Mouse (Mus musculus) limb, embryonic 12.5 days (tissue): ENCODE measurements around the gene Nlgn2. TPM values are rescaled to one million over a fixed set of nuclear protein-coding genes. Genes with fewer than 3 reads are reported as not detected.

Experiments used
- ATAC-seq: fragments of 200-750 bp; cut with Nextera tagmentation; 2 replicates; pipeline ENCODE4 v1.8.0; 2017; ENCODE audit warnings: low read depth, moderate TSS enrichment; ENCODE audit not compliant: insufficient number of reproducible peaks, insufficient read depth, low FRiP score, low TSS enrichment
- H3K27ac ChIP-seq: fragments of 300-500 bp; sonication (generic); 2 replicates; pipeline ENCODE4 v1.5.1; 2016; ENCODE audit warnings: mild to moderate bottlenecking, moderate library complexity
- H3K27me3 ChIP-seq: fragments of 300-500 bp; sonication (generic); 2 replicates; pipeline ENCODE4 v1.6.1; 2016; ENCODE audit warnings: mild to moderate bottlenecking, moderate library complexity
- H3K36me3 ChIP-seq: fragments of 300-500 bp; sonication (generic); 2 replicates; pipeline ENCODE4 v1.6.1; 2016; ENCODE audit warnings: mild to moderate bottlenecking, moderate library complexity
- H3K4me1 ChIP-seq: fragments of 300-500 bp; sonication (generic); replicated peaks from 2 replicates; pipeline ENCODE4 v1.6.1; 2016
- H3K4me2 ChIP-seq: fragments of 300-500 bp; sonication (generic); 2 replicates; pipeline ENCODE4 v1.6.1; 2016; ENCODE audit warnings: mild to moderate bottlenecking, moderate library complexity
- H3K4me3 ChIP-seq: fragments of 300-500 bp; sonication (generic); replicated peaks from 2 replicates; pipeline ENCODE4 v1.5.1; 2016; ENCODE audit warnings: mild to moderate bottlenecking
- H3K9ac ChIP-seq: fragments of 300-500 bp; sonication (generic); replicated peaks from 2 replicates; pipeline ENCODE4 v1.6.1; 2016; ENCODE audit warnings: mild to moderate bottlenecking, moderate library complexity
- H3K9me3 ChIP-seq: fragments of 300-500 bp; sonication (generic); 2 replicates; pipeline ENCODE4 v1.6.1; 2016; ENCODE audit warnings: mild to moderate bottlenecking, moderate library complexity
- whole genome bisulfite sequencing: fragments of 180-500 bp; shearing (Covaris S2); methylation state at CpG from one replicate; pipeline ENCODE4 v1.1.7; 2016; 5-methylcytosine and 5-hydroxymethylcytosine counted together
- polyA plus RNA-seq: library from polyadenylated mRNA; unstranded; fragments of >200 nt; fragmentation: Nextera tagmentation; extraction: Ambion mirVana; gene quantifications from 2 replicates; pipeline ENCODE4 v1.2.1, GENCODE M21; 2016

The Nlgn2 gene
- polyA plus RNA-seq, 1 experiment from 2014 or later, result 8.4 TPM

DNA sequence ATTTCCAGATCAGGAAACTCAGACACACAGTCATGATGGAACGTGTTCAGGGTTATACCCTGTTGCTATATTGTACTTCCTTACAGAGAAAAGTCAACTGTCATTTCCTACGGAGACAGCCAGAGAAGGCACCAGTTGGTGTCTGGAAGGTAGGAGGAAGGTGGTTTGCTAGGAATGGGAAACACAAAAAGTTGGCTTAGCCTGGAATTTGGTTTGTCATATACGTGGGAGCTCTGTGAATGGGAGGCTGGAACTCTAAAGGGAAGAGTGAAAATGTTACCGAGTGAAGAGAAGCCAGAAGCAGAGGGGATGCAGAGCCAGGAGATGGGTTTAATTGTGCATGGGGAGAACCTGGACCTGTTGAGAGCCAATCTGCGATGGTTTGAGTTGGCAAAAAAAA, 46.2 kb downstream of the Nlgn2 start:
- H3K9ac ChIP-seq, result no peak overlapping the region
- no peak for ATAC-seq
- H3K36me3 ChIP-seq, result no peaks in the 10 kb centered on the region
- peaks cover 29% of the 10 kb centered on the region for H3K27me3 ChIP-seq
- H3K4me1 ChIP-seq, result peaks cover 7% of the 10 kb centered on the region
- 69% methylated on average over 5 of the region's 5 CpGs for WGBS
- H3K4me2 ChIP-seq, result no peak overlapping the region
- H3K4me3 ChIP-seq, result no peak overlapping the region
- no peak overlapping the region for H3K27ac ChIP-seq
- no peaks in the 10 kb centered on the region for H3K9me3 ChIP-seq

DNA sequence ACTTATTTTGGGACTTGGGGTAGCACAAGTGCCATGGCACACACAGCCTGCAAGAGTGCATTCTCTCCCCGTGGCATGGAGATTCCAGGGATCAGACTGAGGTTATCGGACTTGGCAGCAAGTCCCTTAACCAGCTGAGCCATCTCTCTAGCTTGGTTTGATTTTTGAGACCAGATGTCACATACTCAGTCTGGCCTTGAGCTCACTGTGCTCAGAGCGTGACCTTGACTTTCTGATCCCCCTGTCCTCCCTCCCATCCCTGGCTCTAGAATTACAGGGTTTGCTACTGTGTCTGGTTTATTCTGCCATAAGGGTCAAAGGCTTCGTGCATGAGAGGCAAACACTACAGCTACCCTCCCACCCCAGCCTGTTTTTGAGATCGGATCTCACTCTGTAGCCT, 48.2 kb downstream of the Nlgn2 start:
- no peak for ATAC-seq
- Histone ChIP-seq H3K27ac (no peak overlapping the region), H3K4me3 (no peak overlapping the region), H3K4me2 (no peak overlapping the region), H3K27me3 (peaks cover 17% of the 10 kb centered on the region), H3K9me3 (no peaks in the 10 kb centered on the region), H3K36me3 (no peaks in the 10 kb centered on the region), H3K4me1 (no peaks in the 10 kb centered on the region), H3K9ac (no peak overlapping the region)
- 64% methylated on average over 5 of the region's 5 CpGs for WGBS

DNA sequence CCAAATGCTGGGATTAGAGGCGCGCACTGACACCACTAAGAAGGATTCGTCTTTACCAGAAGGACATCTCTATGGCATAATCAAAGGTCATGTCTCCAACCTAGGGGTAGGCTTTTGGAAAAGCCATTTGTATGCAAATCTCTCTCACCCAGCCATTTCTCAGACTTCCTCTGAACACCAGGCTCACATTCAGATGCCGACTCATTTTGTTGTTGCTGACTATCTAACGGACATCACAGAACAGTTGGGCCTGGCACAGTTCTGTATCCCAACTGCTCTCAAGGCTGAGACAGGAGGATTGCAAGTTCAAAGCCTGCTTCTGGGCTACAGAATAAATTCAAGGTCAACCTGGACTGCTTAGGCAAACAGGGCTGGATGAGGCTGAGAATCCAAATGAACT, 50.3 kb downstream of the Nlgn2 start:
- Histone ChIP-seq H3K9me3 (no peaks in the 10 kb centered on the region), H3K4me1 (no peaks in the 10 kb centered on the region), H3K9ac (no peak overlapping the region), H3K4me2 (no peak overlapping the region), H3K36me3 (no peaks in the 10 kb centered on the region), H3K27ac (no peak overlapping the region), H3K27me3 (peaks cover 2% of the 10 kb centered on the region; the same call in 1 of the 2 replicates), H3K4me3 (no peak overlapping the region)
- whole genome bisulfite sequencing, result 91% methylated on average over 5 of the region's 5 CpGs
- ATAC-seq, result no peak

DNA sequence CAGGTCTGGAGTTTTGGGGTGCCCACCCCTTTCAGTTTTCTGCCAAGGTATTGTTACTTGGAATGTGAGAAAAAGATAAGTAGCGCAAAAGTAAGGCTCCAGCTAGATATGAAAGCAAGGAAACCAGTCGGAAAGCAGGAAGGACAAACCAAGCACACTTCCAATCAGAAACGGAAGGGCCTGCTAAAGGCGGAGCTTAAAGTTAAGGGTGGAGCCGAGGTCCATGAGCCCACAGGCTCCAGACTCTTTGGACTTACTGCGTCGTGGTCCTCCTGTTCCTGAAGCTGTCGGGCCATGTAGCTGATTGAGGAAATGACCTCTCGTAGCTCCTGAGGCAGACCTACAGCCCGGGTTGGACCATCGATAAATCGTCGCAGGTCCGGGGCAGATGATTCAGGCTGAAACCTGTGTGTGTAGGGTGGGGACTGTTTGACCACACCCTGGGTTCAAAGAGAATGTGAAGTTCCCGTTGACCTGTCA, 52.8 kb downstream of the Nlgn2 start:
- Histone ChIP-seq H3K36me3 (no peaks in the 10 kb centered on the region), H3K4me1 (no peaks in the 10 kb centered on the region), H3K9ac (no peak overlapping the region), H3K4me2 (peak overlapping the region; percentile 35), H3K27ac (no peak overlapping the region), H3K4me3 (no peak overlapping the region), H3K9me3 (no peaks in the 10 kb centered on the region), H3K27me3 (peaks cover 15% of the 10 kb centered on the region)
- no peak for ATAC-seq
- WGBS, result 38% methylated on average over 15 of the region's 15 CpGs

DNA sequence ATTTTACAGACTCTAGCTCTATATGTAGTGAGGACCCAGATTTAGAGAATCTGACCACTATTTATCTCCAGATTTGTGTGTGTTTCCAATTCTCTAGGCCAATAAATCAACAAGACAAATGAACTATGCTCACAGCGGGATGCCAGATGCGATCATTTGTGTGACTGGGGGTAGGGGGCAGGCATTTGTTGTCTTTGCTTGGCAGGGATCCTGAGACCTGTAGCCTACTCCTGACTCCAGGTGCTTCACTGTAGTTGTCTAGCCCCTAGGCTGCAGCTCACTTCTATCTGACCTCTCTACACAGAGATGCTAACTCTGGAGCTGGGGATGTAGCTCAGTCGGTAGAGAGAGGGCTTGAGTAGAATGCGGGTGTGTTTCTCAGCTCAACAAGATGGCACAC, 55.8 kb downstream of the Nlgn2 start:
- Histone ChIP-seq H3K9ac (no peak overlapping the region), H3K4me3 (no peak overlapping the region), H3K36me3 (peaks cover 17% of the 10 kb centered on the region; the same call in 1 of the 2 replicates), H3K27ac (no peak overlapping the region), H3K4me2 (no peak overlapping the region), H3K27me3 (peaks cover 41% of the 10 kb centered on the region), H3K9me3 (no peaks in the 10 kb centered on the region), H3K4me1 (0 out of 2 replicates have a peak, but pooled peaks cover 9% of the 10 kb centered on the region)
- ATAC-seq, result no peak
- 28% methylated on average over 4 of the region's 4 CpGs for WGBS

DNA sequence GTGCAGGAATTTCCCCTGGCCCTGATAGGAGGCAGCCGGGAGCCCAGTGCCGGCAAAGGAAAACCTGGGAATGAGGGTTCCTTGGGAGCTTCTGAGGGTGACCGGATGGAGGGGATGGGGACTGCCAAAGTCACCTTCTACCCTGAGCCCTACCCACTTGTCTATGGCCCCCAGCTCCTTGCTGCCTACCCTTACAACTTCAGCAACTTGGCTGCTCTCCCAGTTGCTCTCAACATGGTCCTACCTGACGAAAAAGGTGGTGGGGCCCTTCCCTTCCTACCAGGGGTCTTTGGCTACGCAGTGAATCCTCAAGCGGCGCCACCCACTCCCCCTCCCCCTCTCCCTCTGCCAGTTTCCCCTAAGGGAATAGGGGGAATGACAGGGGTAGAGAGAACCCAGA, 58.6 kb downstream of the Nlgn2 start:
- Histone ChIP-seq H3K4me1 (0 out of 2 replicates have a peak, but pooled peaks cover 9% of the 10 kb centered on the region), H3K9me3 (no peaks in the 10 kb centered on the region), H3K27ac (no peak overlapping the region), H3K9ac (no peak overlapping the region; the same call in 1 of the 2 replicates), H3K27me3 (peaks cover 56% of the 10 kb centered on the region), H3K36me3 (peaks cover 32% of the 10 kb centered on the region), H3K4me2 (no peak overlapping the region), H3K4me3 (no peak overlapping the region)
- 31% methylated on average over 7 of the region's 7 CpGs for WGBS
- no peak for ATAC-seq

DNA sequence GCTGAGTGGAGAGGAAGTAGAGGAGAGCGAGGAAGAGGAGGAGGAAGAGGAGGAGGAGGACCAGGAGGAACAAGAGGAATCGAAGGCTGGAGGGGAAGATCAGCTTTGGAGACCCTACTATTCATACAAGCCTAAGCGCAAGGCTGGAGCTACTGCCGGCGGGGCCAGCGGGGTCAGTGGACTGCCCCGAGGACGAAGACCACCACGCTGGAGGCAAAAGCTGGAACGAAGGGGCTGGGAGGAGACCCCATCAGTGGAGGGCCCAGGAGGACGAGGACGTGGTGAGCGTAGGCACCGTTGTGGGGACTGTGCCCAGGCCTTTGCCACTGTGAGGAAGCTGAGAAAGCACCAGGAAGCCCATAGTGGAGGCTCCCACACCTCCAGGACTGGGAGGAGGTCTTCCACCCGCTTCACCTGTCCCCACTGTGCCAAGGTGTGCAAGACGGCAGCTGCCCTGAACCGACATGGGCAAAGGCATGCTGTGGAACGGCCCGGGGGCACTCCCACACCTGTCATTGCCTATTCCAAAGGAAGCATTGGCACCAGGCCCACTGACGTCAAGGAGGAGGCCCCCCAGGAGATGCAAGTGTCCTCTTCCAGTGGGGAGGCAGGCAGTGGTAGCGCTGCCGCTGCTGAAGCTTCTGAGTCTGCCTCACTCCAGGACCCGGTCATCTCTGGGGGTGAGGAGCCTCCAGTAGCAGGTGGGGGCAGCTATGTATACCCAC, 59.2 kb downstream of the Nlgn2 start:
- H3K36me3 ChIP-seq, result peaks cover 32% of the 10 kb centered on the region
- no peak overlapping the region for H3K4me3 ChIP-seq
- no peaks in the 10 kb centered on the region for H3K9me3 ChIP-seq
- H3K27ac ChIP-seq, result no peak overlapping the region
- H3K4me1 ChIP-seq, result 0 out of 2 replicates have a peak, but pooled peaks cover 9% of the 10 kb centered on the region
- no peak for ATAC-seq
- WGBS, result 66% methylated on average over 23 of the region's 23 CpGs
- peaks cover 56% of the 10 kb centered on the region for H3K27me3 ChIP-seq
- H3K4me2 ChIP-seq, result no peak overlapping the region
- H3K9ac ChIP-seq, result no peak overlapping the region

DNA sequence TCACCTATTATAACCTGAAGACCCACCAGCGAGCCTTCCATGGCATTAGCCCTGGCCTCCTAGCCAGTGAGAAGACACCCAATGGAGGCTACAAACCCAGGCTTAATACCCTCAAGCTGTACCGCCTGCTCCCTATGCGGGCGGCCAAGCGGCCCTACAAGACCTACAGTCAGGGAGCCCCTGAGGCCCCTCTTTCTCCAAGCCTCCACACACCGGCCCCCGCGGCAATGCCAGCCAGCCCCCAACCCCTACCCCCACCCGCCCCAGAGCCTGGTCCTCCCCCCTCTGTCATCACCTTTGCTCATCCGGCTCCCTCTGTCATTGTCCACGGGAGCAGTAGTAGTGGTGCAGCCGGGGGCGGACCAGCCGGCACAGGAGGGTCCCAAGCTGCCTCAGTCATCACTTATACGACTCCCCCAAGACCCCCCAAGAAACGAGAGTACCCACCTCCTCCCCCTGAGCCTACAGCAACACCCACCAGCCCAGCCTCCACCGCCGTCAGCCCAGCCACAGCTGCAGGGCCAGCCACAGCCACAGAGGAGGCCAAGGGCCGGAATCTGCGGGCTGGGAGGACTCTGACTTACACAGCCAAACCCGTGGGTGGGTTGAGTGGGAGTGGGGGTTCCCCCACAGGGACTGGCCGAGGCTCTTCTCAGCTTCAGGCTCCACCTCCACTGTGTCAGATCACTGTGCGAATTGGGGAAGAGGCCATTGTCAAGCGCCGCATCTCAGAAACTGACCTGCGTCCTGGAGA, 59.9 kb downstream of the Nlgn2 start:
- ATAC-seq, result no peak
- peaks cover 56% of the 10 kb centered on the region for H3K27me3 ChIP-seq

DNA sequence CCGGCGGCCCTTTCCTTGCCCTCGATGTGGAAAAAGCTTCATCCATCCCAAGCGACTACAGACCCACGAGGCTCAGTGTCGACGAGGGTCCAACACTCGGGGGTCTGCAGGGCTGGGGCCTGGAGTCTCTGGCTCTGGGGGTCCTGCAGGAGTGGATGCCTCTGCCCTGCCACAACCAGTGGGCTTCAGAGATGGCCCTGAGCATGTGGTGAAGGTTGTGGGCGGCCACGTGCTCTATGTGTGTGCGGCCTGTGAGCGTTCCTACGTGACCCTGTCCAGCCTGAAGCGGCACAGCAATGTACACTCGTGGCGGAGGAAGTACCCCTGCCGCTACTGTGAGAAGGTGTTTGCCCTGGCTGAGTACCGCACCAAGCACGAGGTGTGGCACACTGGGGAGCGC, 61.1 kb downstream of the Nlgn2 start:
- WGBS, result 82% methylated on average over 20 of the region's 20 CpGs
- H3K9me3 ChIP-seq, result no peaks in the 10 kb centered on the region
- H3K36me3 ChIP-seq, result peaks cover 32% of the 10 kb centered on the region
- H3K27ac ChIP-seq, result no peak overlapping the region
- no peak overlapping the region for H3K4me2 ChIP-seq
- ATAC-seq, result no peak
- H3K27me3 ChIP-seq, result peaks cover 49% of the 10 kb centered on the region
- H3K9ac ChIP-seq, result no peak overlapping the region
- H3K4me1 ChIP-seq, result 0 out of 2 replicates have a peak, but pooled peaks cover 9% of the 10 kb centered on the region
- no peak overlapping the region for H3K4me3 ChIP-seq

More for the DNA sequence above, 59.9 kb downstream of the Nlgn2 start:
- Histone ChIP-seq H3K4me1 (0 out of 2 replicates have a peak, but pooled peaks cover 9% of the 10 kb centered on the region), H3K9ac (no peak overlapping the region), H3K9me3 (no peaks in the 10 kb centered on the region), H3K27ac (no peak overlapping the region), H3K4me2 (no peak overlapping the region), H3K36me3 (peaks cover 32% of the 10 kb centered on the region), H3K4me3 (no peak overlapping the region)
- 62% methylated on average over 26 of the region's 26 CpGs for WGBS

DNA sequence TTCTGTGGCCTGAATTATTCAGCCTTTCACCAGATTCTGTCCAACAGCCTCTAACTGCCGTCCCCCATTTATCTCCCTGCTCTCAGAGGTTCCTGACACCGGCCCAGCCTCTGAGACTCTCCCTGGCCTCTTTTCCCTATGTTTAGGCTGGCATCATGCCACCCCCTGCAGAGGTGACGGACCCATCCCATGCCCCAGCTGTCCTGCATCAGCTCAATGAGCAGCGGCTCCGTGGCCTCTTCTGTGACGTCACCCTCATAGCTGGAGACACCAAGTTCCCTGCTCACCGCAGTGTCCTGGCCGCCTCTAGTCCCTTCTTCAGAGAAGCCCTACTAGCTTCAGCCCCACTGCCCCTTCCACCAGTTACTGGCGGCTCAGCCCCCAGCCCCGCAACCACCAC, 61.9 kb downstream of the Nlgn2 start:
- no peak overlapping the region for H3K27ac ChIP-seq
- H3K4me3 ChIP-seq, result no peak overlapping the region
- peaks cover 49% of the 10 kb centered on the region for H3K27me3 ChIP-seq
- no peak for ATAC-seq
- no peaks in the 10 kb centered on the region for H3K9me3 ChIP-seq
- 0 out of 2 replicates have a peak, but pooled peaks cover 9% of the 10 kb centered on the region for H3K4me1 ChIP-seq
- H3K4me2 ChIP-seq, result no peak overlapping the region
- H3K36me3 ChIP-seq, result peaks cover 32% of the 10 kb centered on the region
- H3K9ac ChIP-seq, result no peak overlapping the region
- WGBS, result 68% methylated on average over 10 of the region's 10 CpGs

DNA sequence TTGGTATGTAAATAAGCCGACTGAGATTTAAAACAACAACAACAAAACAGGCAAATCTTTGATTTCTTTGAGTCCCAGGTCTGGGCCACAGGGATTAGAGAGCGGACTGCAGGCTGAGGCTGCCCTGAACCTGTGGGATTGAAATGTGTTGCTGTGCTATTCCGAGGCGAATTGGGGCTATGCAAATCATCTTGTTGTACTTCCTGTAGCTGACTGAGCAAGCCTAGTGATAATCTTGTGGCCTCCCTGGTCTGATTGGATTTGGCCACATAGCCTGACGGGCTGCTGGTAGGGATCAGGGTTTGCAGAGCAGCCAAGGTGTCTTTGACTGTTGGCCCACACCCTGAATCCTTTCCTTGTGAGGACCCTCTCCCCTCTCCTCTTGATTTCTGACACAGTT, 62.6 kb downstream of the Nlgn2 start:
- Histone ChIP-seq H3K4me2 (no peak overlapping the region), H3K27ac (no peak overlapping the region), H3K4me3 (no peak overlapping the region), H3K4me1 (0 out of 2 replicates have a peak, but pooled peaks cover 9% of the 10 kb centered on the region), H3K9ac (no peak overlapping the region), H3K27me3 (peaks cover 43% of the 10 kb centered on the region), H3K9me3 (no peaks in the 10 kb centered on the region), H3K36me3 (peaks cover 32% of the 10 kb centered on the region)
- 64% methylated on average over 5 of the region's 5 CpGs for WGBS
- no peak for ATAC-seq
